Mouse (Mus musculus): ENCODE measurements around the gene Mcrip1.

The Mcrip1 gene

GRCm38 (mm10) chr11:120509940-120510339 is 39.6 kb downstream of the Mcrip1 start:
- DNase-seq, result no peak

GRCm38 (mm10) chr11:120508290-120508870 is 41.1 kb downstream of the Mcrip1 start:
- DNase-seq, result no peak

- no peak for DNase-seq
Observed at GRCm38 (mm10) chr11:120507611-120508289, 41.8 kb downstream of the Mcrip1 start.

- DNase-seq, result no peak
Observed at GRCm38 (mm10) chr11:120506899-120507298, 42.6 kb downstream of the Mcrip1 start.

- DNase-seq, result no peak
Observed at GRCm38 (mm10) chr11:120505661-120506060, 43.9 kb downstream of the Mcrip1 start.

GRCm38 (mm10) chr11:120501701-120502100 is 47.8 kb downstream of the Mcrip1 start:
- DNase-seq, result no peak

GRCm38 (mm10) chr11:120501018-120501417 is 48.5 kb downstream of the Mcrip1 start:
- DNase-seq, result no peak

- no peak for DNase-seq
Observed at GRCm38 (mm10) chr11:120500357-120500756, 49.2 kb downstream of the Mcrip1 start.

- no peak for DNase-seq
Observed at GRCm38 (mm10) chr11:120499894-120500293, 49.6 kb downstream of the Mcrip1 start.

- DNase-seq, result no peak
Observed at GRCm38 (mm10) chr11:120498891-120499290, 50.6 kb downstream of the Mcrip1 start.

- no peak for DNase-seq
Observed at GRCm38 (mm10) chr11:120498226-120498625, 51.3 kb downstream of the Mcrip1 start.

- no peak for DNase-seq
Observed at GRCm38 (mm10) chr11:120497436-120497835, 52.1 kb downstream of the Mcrip1 start.

GRCm38 (mm10) chr11:120493911-120494310 is 55.6 kb downstream of the Mcrip1 start:
- DNase-seq, result no peak

- DNase-seq, result no peak
Observed at GRCm38 (mm10) chr11:120493351-120493750, 56.2 kb downstream of the Mcrip1 start.
